Comparison of ENCODE assay signal across 8 mouse cellular contexts in genomic region chr5:143527486-143528307, GRCm38 (mm10). TPM values are rescaled to one million over a fixed set of nuclear protein-coding genes. Genes with fewer than 3 reads are reported as not detected.
DNase-seq lines count a peak whose midpoint lies in the region; ATAC-seq and TF ChIP-seq lines count a peak whose summit lies in the region.

Gene Rac1 (minus strand): TSS chr5:143528036.

- no peak for TF ChIP-seq CTCF in C2C12 (IDR thresholded peaks at IDR 0.05; ENCODE audit: control insufficient read depth, insufficient read depth, insufficient read length)
- no peak for TF ChIP-seq CTCF in brain, embryonic 14.5 days (IDR thresholded peaks at IDR 0.05; ENCODE audit: borderline replicate concordance, extremely low read depth, insufficient read depth, insufficient read length)
- no peak for TF ChIP-seq CTCF in kidney, postnatal 0 days (IDR thresholded peaks at IDR 0.05; ENCODE audit: low read depth)

- peak within 1 kb of the TSS; percentile 79 for H3ac ChIP-seq in C2C12 (ENCODE audit: control insufficient read depth, insufficient read length, low read depth)

- DNase-seq in brain, embryonic 14.5 days (ENCODE audit: low read depth) = peak; percentile 98
- DNase-seq in kidney, postnatal 0 days (ENCODE audit: low spot score) = peak; percentile 98
- peak; percentile 97 for DNase-seq in liver, embryonic 11.5 days (ENCODE audit: low spot score)
- DNase-seq in naive thymus-derived CD4-positive, alpha-beta T cell, adult 2 months (ENCODE audit: low read depth) = peak; percentile 92

- peak; percentile 31; the same call in 1 of the 2 replicates for TF ChIP-seq POLR2A in brain, embryonic 14.5 days (IDR thresholded peaks at IDR 0.05; ENCODE audit: borderline replicate concordance, extremely low read depth, insufficient read depth, insufficient read length, poor library complexity, severe bottlenecking)

- ATAC-seq in heart, embryonic 12.5 days (ENCODE audit: insufficient number of reproducible peaks, low FRiP score) = peak; percentile 95
- ATAC-seq in kidney, postnatal 0 days (replicated peaks; ENCODE audit: low FRiP score, low read depth) = peak; percentile 94
- ATAC-seq in liver, embryonic 11.5 days (replicated peaks; ENCODE audit: low FRiP score) = peak; percentile 96
- ATAC-seq in stomach, embryonic 14.5 days (ENCODE audit: insufficient number of reproducible peaks, insufficient read depth, low FRiP score, low read depth) = peak; percentile 95

- no peaks in the 10 kb centered on the region for H3K9me3 ChIP-seq in erythroblast, embryonic 14.5 days (ENCODE audit: control insufficient read depth, low read length)
- H3K9me3 ChIP-seq in heart, embryonic 12.5 days (replicated peaks) = no peaks in the 10 kb centered on the region
- no peaks in the 10 kb centered on the region for H3K9me3 ChIP-seq in kidney, postnatal 0 days (replicated peaks; ENCODE audit: low read length)
- H3K9me3 ChIP-seq in liver, embryonic 11.5 days (ENCODE audit: control insufficient read depth, low read length) = no peaks in the 10 kb centered on the region
- no peaks in the 10 kb centered on the region for H3K9me3 ChIP-seq in stomach, embryonic 14.5 days (ENCODE audit: control insufficient read depth, low read depth, low read length)

- H3K4me2 ChIP-seq in heart, embryonic 12.5 days = peak within 1 kb of the TSS; percentile 77
- peak within 1 kb of the TSS; percentile 81 for H3K4me2 ChIP-seq in kidney, postnatal 0 days (ENCODE audit: low read length)
- H3K4me2 ChIP-seq in liver, embryonic 11.5 days = peak within 1 kb of the TSS; percentile 95
- H3K4me2 ChIP-seq in stomach, embryonic 14.5 days (replicated peaks; ENCODE audit: low read depth, low read length) = peak within 1 kb of the TSS; percentile 79

- peaks cover 59% of the 10 kb centered on the region for H3K79me2 ChIP-seq in C2C12 (ENCODE audit: control insufficient read depth, insufficient read depth)

- no peaks in the 10 kb centered on the region for H3K27me3 ChIP-seq in C2C12 (ENCODE audit: control insufficient read depth, insufficient read depth, insufficient read length)
- H3K27me3 ChIP-seq in erythroblast, embryonic 14.5 days (ENCODE audit: control insufficient read depth) = no peaks in the 10 kb centered on the region
- no peaks in the 10 kb centered on the region for H3K27me3 ChIP-seq in heart, embryonic 12.5 days (replicated peaks)
- no peaks in the 10 kb centered on the region for H3K27me3 ChIP-seq in kidney, postnatal 0 days (ENCODE audit: insufficient read depth, low read length)
- no peaks in the 10 kb centered on the region for H3K27me3 ChIP-seq in liver, embryonic 11.5 days (replicated peaks; ENCODE audit: control insufficient read depth, insufficient read depth, low read length)
- H3K27me3 ChIP-seq in stomach, embryonic 14.5 days (ENCODE audit: control insufficient read depth, insufficient read depth, low read length) = no peaks in the 10 kb centered on the region

- peaks cover 49% of the 10 kb centered on the region for H3K79me3 ChIP-seq in C2C12 (ENCODE audit: low read depth)

- H3K4me3 ChIP-seq in C2C12 (ENCODE audit: insufficient read depth, poor library complexity, severe bottlenecking) = peak within 1 kb of the TSS; percentile 60
- peak within 1 kb of the TSS; percentile 96 for H3K4me3 ChIP-seq in erythroblast, embryonic 14.5 days (replicated peaks)
- peak within 1 kb of the TSS; percentile 94 for H3K4me3 ChIP-seq in heart, embryonic 12.5 days
- peak within 1 kb of the TSS; percentile 100 for H3K4me3 ChIP-seq in kidney, postnatal 0 days (replicated peaks; ENCODE audit: low read depth, low read length)
- peak within 1 kb of the TSS; percentile 99 for H3K4me3 ChIP-seq in liver, embryonic 11.5 days (ENCODE audit: low read depth, low read length)
- H3K4me3 ChIP-seq in stomach, embryonic 14.5 days (ENCODE audit: low read depth, low read length) = peak within 1 kb of the TSS; percentile 97

- peak within 1 kb of the TSS; percentile 99 for H3K9ac ChIP-seq in heart, embryonic 12.5 days
- peak within 1 kb of the TSS; percentile 100 for H3K9ac ChIP-seq in kidney, postnatal 0 days (ENCODE audit: low read depth, low read length)
- H3K9ac ChIP-seq in liver, embryonic 11.5 days (ENCODE audit: low read depth, low read length) = peak within 1 kb of the TSS; percentile 100
- H3K9ac ChIP-seq in stomach, embryonic 14.5 days (replicated peaks; ENCODE audit: low read depth, low read length) = peak within 1 kb of the TSS; percentile 100

- H3K36me3 ChIP-seq in C2C12 (ENCODE audit: control insufficient read depth, insufficient read depth) = peaks cover 7% of the 10 kb centered on the region
- peaks cover 31% of the 10 kb centered on the region for H3K36me3 ChIP-seq in erythroblast, embryonic 14.5 days (ENCODE audit: control insufficient read depth)
- H3K36me3 ChIP-seq in heart, embryonic 12.5 days = peaks cover 7% of the 10 kb centered on the region; the same call in 1 of the 2 replicates
- H3K36me3 ChIP-seq in kidney, postnatal 0 days (ENCODE audit: insufficient read depth, low read length) = no peaks in the 10 kb centered on the region
- no peaks in the 10 kb centered on the region; the same call in 1 of the 2 replicates for H3K36me3 ChIP-seq in liver, embryonic 11.5 days (ENCODE audit: control insufficient read depth, insufficient read depth, low read length)
- H3K36me3 ChIP-seq in stomach, embryonic 14.5 days (ENCODE audit: control insufficient read depth, insufficient read depth, low read length) = no peaks in the 10 kb centered on the region

- H3K4me1 ChIP-seq in erythroblast, embryonic 14.5 days (ENCODE audit: control insufficient read depth) = peaks cover 77% of the 10 kb centered on the region
- H3K4me1 ChIP-seq in heart, embryonic 12.5 days (replicated peaks) = peaks cover 38% of the 10 kb centered on the region
- H3K4me1 ChIP-seq in kidney, postnatal 0 days (replicated peaks; ENCODE audit: insufficient read depth, low read length) = peaks cover 19% of the 10 kb centered on the region
- peaks cover 35% of the 10 kb centered on the region for H3K4me1 ChIP-seq in liver, embryonic 11.5 days (replicated peaks; ENCODE audit: control insufficient read depth, insufficient read depth, low read length)
- H3K4me1 ChIP-seq in stomach, embryonic 14.5 days (ENCODE audit: control insufficient read depth, insufficient read depth, low read length) = peaks cover 20% of the 10 kb centered on the region

- under 1% methylated on average over 102 of the region's 105 CpGs for WGBS in heart, embryonic 12.5 days
- under 1% methylated on average over 73 of the region's 105 CpGs for WGBS in kidney, postnatal 0 days
- under 1% methylated on average over 93 of the region's 105 CpGs for WGBS in liver, embryonic 11.5 days
- WGBS in stomach, embryonic 14.5 days = under 1% methylated on average over 98 of the region's 105 CpGs

- peak within 1 kb of the TSS; percentile 99 for H3K27ac ChIP-seq in heart, embryonic 12.5 days (ENCODE audit: poor library complexity, severe bottlenecking)
- peak within 1 kb of the TSS; percentile 100 for H3K27ac ChIP-seq in kidney, postnatal 0 days
- peak within 1 kb of the TSS; percentile 100 for H3K27ac ChIP-seq in liver, embryonic 11.5 days (ENCODE audit: low read depth, low read length)
- peak within 1 kb of the TSS; percentile 99 for H3K27ac ChIP-seq in stomach, embryonic 14.5 days (ENCODE audit: low read length)

TF ChIP-seq in C2C12, 6 proteins besides CTCF, POLR2A, EP300 and RAD21:
- TF ChIP-seq USF1 (IDR thresholded peaks at IDR 0.05; ENCODE audit: low read depth) (no peak), MYOD1 (IDR thresholded peaks at IDR 0.05; ENCODE audit: control insufficient read depth, insufficient read length, low read depth) (no peak), MAX (IDR thresholded peaks at IDR 0.05) (peak; percentile 34)

RNA-seq across cellular contexts. Expression of gene Rac1, which starts in this region (rescaled TPM):
- polyA plus RNA-seq in C2C12 (2012; fragmentation: generic; extraction: Trizol) = 256 TPM
- 447 and 498 TPM in 2 replicates for polyA plus RNA-seq in brain, embryonic 14.5 days (2012; rRNA removed)
- polyA plus RNA-seq in erythroblast, embryonic 14.5 days (2012) = 7.6 and 8.1 TPM in 2 replicates
- 401 and 418 TPM in 2 replicates for polyA plus RNA-seq in heart, embryonic 12.5 days (2016; fragmentation: Nextera tagmentation; extraction: Ambion mirVana)
- 453 and 458 TPM in 2 replicates for polyA plus RNA-seq in kidney, postnatal 0 days (2015; fragmentation: Nextera tagmentation; extraction: Ambion mirVana)
- polyA plus RNA-seq in liver, embryonic 11.5 days (2014; fragmentation: Nextera tagmentation; extraction: Ambion mirVana) = 352 and 370 TPM in 2 replicates
- 468 and 518 TPM in 2 replicates for polyA plus RNA-seq in stomach, embryonic 14.5 days (2014; fragmentation: Nextera tagmentation; extraction: Ambion mirVana)

Comparison
In these comparisons a context has a peak if more than half of its experiments do, and no peak if none do; other contexts are left out.
1. Peak in every context shown above with its lines: DNase-seq, ATAC-seq, H3K4me3 ChIP-seq and H3K27ac ChIP-seq.
2. RNA of gene Rac1 (polyA plus RNA-seq): 447 to 498 TPM in brain, embryonic 14.5 days, 468 to 518 TPM in stomach, embryonic 14.5 days, 453 to 458 TPM in kidney, postnatal 0 days, 401 to 418 TPM in heart, embryonic 12.5 days, 352 to 370 TPM in liver, embryonic 11.5 days and 256 TPM in C2C12 (single experiment); 7.6 to 8.1 TPM in erythroblast, embryonic 14.5 days; every median in the first group is over 10 times any median in the second.